32 mouse cellular contexts compared by ENCODE assay signal in genomic region chr11:58752434-58752833, GRCm38 (mm10). TPM values are rescaled to one million over a fixed set of nuclear protein-coding genes. Genes with fewer than 3 reads are reported as not detected.
"Had no signal": no experiment of that assay in that cellular context is flagged by ENCODE, and none has a peak within 500 bp of the region (broad histone marks: within the 10 kb centered on the region; RNA-seq: fewer than 3 reads in every experiment).

Gene Olfr316 (plus strand): TSS chr11:58752734.

- H3K36me3 ChIP-seq: embryonic facial prominence, embryonic 10.5 days; embryonic facial prominence, embryonic 12.5 days; embryonic facial prominence, embryonic 13.5 days; embryonic facial prominence, embryonic 15.5 days; forebrain, embryonic 10.5 days; forebrain, embryonic 12.5 days; forebrain, embryonic 15.5 days had no signal

- H3K9ac ChIP-seq: embryonic facial prominence, embryonic 12.5 days; embryonic facial prominence, embryonic 13.5 days; embryonic facial prominence, embryonic 15.5 days; forebrain, embryonic 12.5 days; forebrain, embryonic 13.5 days; forebrain, embryonic 15.5 days; forebrain, postnatal 0 days had no signal

- H3K4me1 ChIP-seq: embryonic facial prominence, embryonic 10.5 days; embryonic facial prominence, embryonic 12.5 days; embryonic facial prominence, embryonic 13.5 days; embryonic facial prominence, embryonic 15.5 days; forebrain, embryonic 10.5 days; forebrain, embryonic 12.5 days; forebrain, embryonic 13.5 days; forebrain, embryonic 15.5 days had no signal

- H3K27ac ChIP-seq: embryonic facial prominence, embryonic 10.5 days; embryonic facial prominence, embryonic 12.5 days; embryonic facial prominence, embryonic 13.5 days; embryonic facial prominence, embryonic 15.5 days; forebrain, embryonic 10.5 days; forebrain, embryonic 12.5 days; forebrain, embryonic 13.5 days; forebrain, embryonic 15.5 days; gastrocnemius, adult 2 months; heart, adult 2 months had no signal

- ATAC-seq: forebrain, embryonic 13.5 days; forebrain, embryonic 14.5 days; forebrain, embryonic 15.5 days; forebrain, embryonic 16.5 days; forebrain, postnatal 0 days had no signal

- DNase-seq: cerebellum, adult 2 months; cerebellum, adult 8-10 months; cerebellum, adult 9-10 months; cerebellum, adult 9-11 months; cerebellum, postnatal 10 days; cerebellum, postnatal 14 days; cerebellum, postnatal 25 days; cerebellum, postnatal 36 days; embryo, embryonic 11 days; forebrain, postnatal 0 days; gastrocnemius, adult 2 months; gastrocnemius, postnatal 10 days; gastrocnemius, postnatal 14 days; gastrocnemius, postnatal 25 days; gastrocnemius, postnatal 36 days; heart, adult 18-20 months; heart, adult 2 months had no signal

- H3K9me3 ChIP-seq: embryonic facial prominence, embryonic 10.5 days; embryonic facial prominence, embryonic 12.5 days; embryonic facial prominence, embryonic 13.5 days; embryonic facial prominence, embryonic 15.5 days; forebrain, embryonic 10.5 days; forebrain, embryonic 12.5 days; forebrain, embryonic 13.5 days; forebrain, embryonic 15.5 days had no signal

- H3K4me3 ChIP-seq: embryonic facial prominence, embryonic 10.5 days; embryonic facial prominence, embryonic 12.5 days; embryonic facial prominence, embryonic 13.5 days; embryonic facial prominence, embryonic 15.5 days; erythroblast, embryonic 14.5 days; forebrain, embryonic 10.5 days; forebrain, embryonic 12.5 days; forebrain, embryonic 13.5 days; forebrain, embryonic 15.5 days; gastrocnemius, adult 2 months; heart, adult 2 months had no signal

- H3K27me3 ChIP-seq: embryonic facial prominence, embryonic 12.5 days; embryonic facial prominence, embryonic 13.5 days; embryonic facial prominence, embryonic 15.5 days; forebrain, embryonic 12.5 days; forebrain, embryonic 13.5 days; forebrain, embryonic 15.5 days had no signal

- H3K4me2 ChIP-seq: embryonic facial prominence, embryonic 12.5 days; embryonic facial prominence, embryonic 13.5 days; embryonic facial prominence, embryonic 15.5 days; forebrain, embryonic 12.5 days; forebrain, embryonic 13.5 days; forebrain, embryonic 15.5 days had no signal

RNA-seq across cellular contexts. Expression of gene Olfr316, which starts in this region (rescaled TPM):
- polyA plus RNA-seq: cerebellum, adult 2 months; embryonic facial prominence, embryonic 10.5 days; embryonic facial prominence, embryonic 11.5 days; embryonic facial prominence, embryonic 12.5 days; embryonic facial prominence, embryonic 13.5 days; embryonic facial prominence, embryonic 14.5 days; erythroblast, embryonic 14.5 days; forebrain, embryonic 10.5 days; forebrain, embryonic 11.5 days; forebrain, embryonic 12.5 days; forebrain, embryonic 13.5 days; forebrain, embryonic 14.5 days; forebrain, embryonic 16.5 days; gonadal fat pad, adult 2 months; heart, adult 2 months had no signal
